Mouse (Mus musculus) neural tube, embryonic 11.5 days (tissue): ENCODE results near the gene Sh3d19. TPM values are rescaled to one million over a fixed set of nuclear protein-coding genes. Genes with fewer than 3 reads are reported as not detected.

Experiments
- ATAC-seq: fragments of 200-750 bp; cut with Nextera tagmentation; 2 replicates; pipeline ENCODE4 v1.8.0; 2017; ENCODE audit warnings: moderate number of reproducible peaks, mild to moderate bottlenecking, moderate TSS enrichment, moderate library complexity; ENCODE audit not compliant: insufficient read depth, low FRiP score, low TSS enrichment
- DNase-seq: peaks from one replicate; pipeline ENCODE4 v3.0.0-alpha.2; 2015; ENCODE audit warnings: low spot score
- H3K27ac ChIP-seq: fragments of 300-500 bp; sonication (generic); 2 replicates; pipeline ENCODE4 v1.5.1; 2014; ENCODE audit warnings: low read depth, mild to moderate bottlenecking, low read length
- H3K27me3 ChIP-seq: fragments of 300-500 bp; sonication (generic); 2 replicates; pipeline ENCODE4 v1.6.1; 2014; ENCODE audit warnings: mild to moderate bottlenecking, low read length, mixed read lengths; ENCODE audit not compliant: control insufficient read depth, insufficient read depth
- H3K36me3 ChIP-seq: fragments of 300-500 bp; sonication (generic); 2 replicates; pipeline ENCODE4 v1.6.1; 2014; ENCODE audit warnings: mild to moderate bottlenecking, low read length, moderate library complexity, mixed read lengths; ENCODE audit not compliant: control insufficient read depth, insufficient read depth
- H3K4me1 ChIP-seq: fragments of 300-500 bp; sonication (generic); 2 replicates; pipeline ENCODE4 v1.6.1; 2014; ENCODE audit warnings: low read length, mixed read lengths; ENCODE audit not compliant: control insufficient read depth, insufficient read depth
- H3K4me2 ChIP-seq: fragments of 300-500 bp; sonication (generic); 2 replicates; pipeline ENCODE4 v1.6.1; 2014; ENCODE audit warnings: low read depth, mild to moderate bottlenecking, moderate library complexity
- H3K4me3 ChIP-seq: fragments of 300-500 bp; sonication (generic); 2 replicates; pipeline ENCODE4 v1.5.1; 2014; ENCODE audit warnings: low read depth, low read length
- H3K9ac ChIP-seq: fragments of 300-500 bp; sonication (generic); 2 replicates; pipeline ENCODE4 v1.6.1; 2014; ENCODE audit warnings: mild to moderate bottlenecking, low read length
- H3K9me3 ChIP-seq: fragments of 300-500 bp; sonication (generic); 2 replicates; pipeline ENCODE4 v1.6.1; 2016; ENCODE audit warnings: low read length; ENCODE audit not compliant: control insufficient read depth
- WGBS: fragments of 180-500 bp; shearing (Covaris S2); extraction: QIAGEN DNeasy Blood & Tissue Kit; methylation state at CpG from one replicate; pipeline ENCODE4 v1.1.7; 2014; 5-methylcytosine and 5-hydroxymethylcytosine counted together
- polyA plus RNA-seq: library from polyadenylated mRNA; unstranded; fragments of >200 nt; fragmentation: Nextera tagmentation; extraction: Ambion mirVana; gene quantifications from 2 replicates; pipeline ENCODE4 v1.2.1, GENCODE M21; 2014

The Sh3d19 gene
- polyA plus RNA-seq, 1 experiment from 2014 or later: 11.8 TPM

DNA sequence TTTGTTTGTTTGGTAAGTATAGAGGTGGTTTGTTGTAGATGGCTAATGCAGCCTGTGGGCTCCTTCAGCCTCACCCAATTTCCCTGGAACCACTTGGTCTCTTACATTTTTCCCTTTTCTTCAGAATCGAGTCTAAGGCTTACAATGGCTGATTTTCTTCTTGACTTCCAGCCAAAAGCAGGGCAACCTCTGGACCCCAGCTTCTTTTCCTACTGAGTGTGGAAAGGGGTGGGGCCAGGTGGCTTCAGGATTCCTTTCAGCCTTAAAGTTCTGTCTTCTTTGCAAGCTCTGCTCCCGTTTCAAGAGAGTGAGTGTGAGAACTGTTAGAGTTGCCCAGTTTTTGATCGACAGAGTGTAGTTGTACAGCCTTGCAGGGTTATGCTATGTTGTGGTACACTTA lies 40.9 kb downstream of the Sh3d19 start:
- no peak overlapping the region for H3K4me2 ChIP-seq
- no peaks in the 10 kb centered on the region for H3K9me3 ChIP-seq
- no peaks in the 10 kb centered on the region for H3K4me1 ChIP-seq
- WGBS: 79% methylated on average over 3 of the region's 3 CpGs
- H3K9ac ChIP-seq: no peak overlapping the region
- no peak overlapping the region for H3K4me3 ChIP-seq
- ATAC-seq: no peak
- H3K27ac ChIP-seq: no peak overlapping the region
- no peaks in the 10 kb centered on the region for H3K36me3 ChIP-seq
- H3K27me3 ChIP-seq: no peaks in the 10 kb centered on the region
- no peak for DNase-seq

DNA sequence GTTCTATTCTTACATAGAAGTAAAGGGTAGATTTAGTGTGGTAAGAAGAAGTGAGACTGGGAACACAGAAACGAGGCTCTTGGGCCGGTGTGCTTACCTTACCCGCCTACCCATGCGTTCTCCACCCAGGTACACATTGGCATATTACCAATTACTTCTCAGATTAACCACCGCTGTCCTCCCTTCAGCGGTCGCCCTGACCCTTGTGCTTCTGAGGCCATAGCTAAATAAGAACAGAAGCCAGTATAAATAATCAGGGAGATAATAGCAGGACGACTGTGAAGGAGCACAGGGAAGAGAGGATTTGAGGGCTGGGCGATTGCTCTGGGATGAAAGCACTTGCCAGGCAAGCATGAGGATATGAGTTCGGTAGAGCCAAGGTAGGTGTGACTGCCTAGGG lies 42.9 kb downstream of the Sh3d19 start:
- Histone ChIP-seq H3K36me3 (no peaks in the 10 kb centered on the region), H3K9me3 (no peaks in the 10 kb centered on the region), H3K27me3 (no peaks in the 10 kb centered on the region), H3K4me2 (no peak overlapping the region), H3K27ac (no peak overlapping the region), H3K4me1 (no peaks in the 10 kb centered on the region), H3K4me3 (no peak overlapping the region), H3K9ac (no peak overlapping the region)
- 87% methylated on average over 10 of the region's 10 CpGs for WGBS
- DNase-seq (no peak), ATAC-seq (no peak)

DNA sequence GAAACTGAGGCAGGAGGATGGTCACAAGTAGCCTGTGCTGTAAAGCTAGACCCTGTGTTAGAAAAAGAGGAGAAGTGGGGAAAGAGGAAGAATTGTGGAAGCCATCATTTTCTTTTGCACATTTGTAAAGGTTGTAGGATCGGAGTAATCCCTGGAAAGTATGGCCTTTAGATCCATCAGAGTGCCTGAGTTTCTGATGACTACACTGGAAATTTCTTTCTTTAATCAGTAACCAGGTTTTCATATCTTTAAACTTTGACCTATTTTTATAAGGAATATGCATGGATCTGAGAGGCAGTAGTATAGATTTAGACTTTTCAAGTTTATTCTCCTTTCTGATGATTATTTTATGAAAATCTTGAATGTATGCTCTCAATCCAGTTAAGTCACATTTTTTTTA lies 46.1 kb downstream of the Sh3d19 start:
- ATAC-seq (no peak), DNase-seq (no peak)
- no peaks in the 10 kb centered on the region for H3K27me3 ChIP-seq
- H3K9ac ChIP-seq: no peak overlapping the region
- H3K4me1 ChIP-seq: no peaks in the 10 kb centered on the region
- H3K27ac ChIP-seq: no peak overlapping the region
- no peak overlapping the region for H3K4me3 ChIP-seq
- no peak overlapping the region for H3K4me2 ChIP-seq
- WGBS: 96% methylated on average over 1 of the region's 1 CpGs
- no peaks in the 10 kb centered on the region for H3K36me3 ChIP-seq
- H3K9me3 ChIP-seq: no peaks in the 10 kb centered on the region

DNA sequence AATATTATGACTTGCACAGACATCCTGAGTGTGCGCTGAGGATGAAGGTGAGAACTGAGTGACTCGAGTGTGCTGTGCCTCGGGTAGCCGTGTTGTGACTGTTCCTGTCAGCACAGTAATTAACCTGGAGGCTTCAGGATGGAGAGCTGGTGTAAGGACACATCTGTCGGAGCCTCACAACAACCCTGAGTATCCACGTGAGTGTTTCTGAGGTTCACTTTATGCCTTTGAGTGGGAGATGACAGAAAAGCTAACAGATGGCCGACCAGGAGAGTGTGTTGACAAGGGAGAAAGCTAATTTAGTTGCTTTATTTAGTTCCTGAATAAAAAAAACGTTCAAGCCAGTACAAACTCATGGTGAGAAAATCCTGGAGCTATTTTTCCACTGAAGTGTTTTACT lies 46.6 kb downstream of the Sh3d19 start:
- WGBS: 85% methylated on average over 8 of the region's 8 CpGs
- no peak for ATAC-seq

DNA sequence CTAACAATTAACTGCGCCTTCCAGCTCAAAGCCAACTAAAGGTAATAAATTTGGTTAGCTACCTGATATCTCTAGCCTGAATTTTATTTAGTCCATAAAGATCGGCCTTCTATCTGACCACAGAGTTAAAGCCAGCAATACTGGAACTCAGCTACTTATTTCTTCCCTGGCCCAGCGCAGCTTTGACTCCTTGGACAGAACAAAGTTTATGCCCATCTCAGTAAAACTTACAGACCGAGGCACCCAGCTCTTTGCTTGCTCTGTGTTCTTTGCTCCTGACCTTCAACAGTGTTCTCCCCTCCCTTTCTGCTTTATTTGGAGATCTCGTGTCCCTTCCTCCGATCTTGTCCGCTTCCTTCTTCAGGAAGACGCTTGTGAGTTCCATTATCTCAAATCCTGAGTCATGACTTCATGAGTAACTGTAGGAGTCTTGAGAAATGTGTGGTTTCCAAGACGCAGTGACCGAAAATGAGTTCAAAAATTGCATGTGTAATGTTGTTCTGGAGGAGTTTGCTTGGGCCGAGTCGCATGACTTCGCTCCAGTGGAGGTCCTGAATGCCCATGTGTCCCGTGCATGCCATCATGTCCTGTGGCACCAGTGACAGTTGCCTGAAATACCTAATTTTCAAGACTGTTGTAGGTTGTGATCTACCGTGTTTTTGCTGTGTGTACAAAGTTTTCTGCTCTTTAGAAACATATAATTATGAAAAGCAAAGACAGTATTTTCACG lies 50.2 kb downstream of the Sh3d19 start:
- no peak for ATAC-seq
- Histone ChIP-seq H3K36me3 (no peaks in the 10 kb centered on the region), H3K4me3 (no peak overlapping the region), H3K27me3 (no peaks in the 10 kb centered on the region), H3K27ac (no peak overlapping the region), H3K9me3 (no peaks in the 10 kb centered on the region), H3K9ac (no peak overlapping the region), H3K4me2 (no peak overlapping the region), H3K4me1 (no peaks in the 10 kb centered on the region)
- WGBS: 93% methylated on average over 16 of the region's 16 CpGs
- DNase-seq: no peak

More for the DNA sequence above, 46.6 kb downstream of the Sh3d19 start:
- Histone ChIP-seq H3K4me2 (no peak overlapping the region), H3K9ac (no peak overlapping the region), H3K9me3 (no peaks in the 10 kb centered on the region), H3K27me3 (no peaks in the 10 kb centered on the region), H3K27ac (no peak overlapping the region), H3K4me3 (no peak overlapping the region), H3K4me1 (no peaks in the 10 kb centered on the region), H3K36me3 (no peaks in the 10 kb centered on the region)
- no peak for DNase-seq

DNA sequence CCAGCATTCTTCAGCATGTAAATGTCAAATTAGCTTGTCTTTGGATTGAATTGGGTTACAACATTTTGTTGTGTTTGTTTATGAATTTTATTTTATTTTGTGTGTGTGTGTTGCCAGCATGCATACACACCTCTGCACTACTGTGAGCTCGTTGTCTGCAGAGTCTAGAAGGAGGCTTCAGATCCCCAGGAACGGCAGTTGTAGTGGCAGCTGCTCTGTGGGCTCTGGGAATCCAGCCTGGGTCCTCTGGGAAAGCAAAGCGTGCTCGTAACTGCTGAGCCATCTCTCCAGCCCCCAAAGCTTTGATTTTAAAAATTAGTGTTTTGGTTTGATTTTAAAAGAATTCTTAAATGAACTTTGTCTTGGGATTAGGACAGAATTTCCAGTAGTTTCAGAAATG lies 50.7 kb downstream of the Sh3d19 start:
- no peak overlapping the region for H3K27ac ChIP-seq
- WGBS: 83% methylated on average over 4 of the region's 4 CpGs
- DNase-seq (no peak), ATAC-seq (no peak)
- H3K9ac ChIP-seq: no peak overlapping the region
- no peaks in the 10 kb centered on the region for H3K27me3 ChIP-seq
- no peak overlapping the region for H3K4me3 ChIP-seq
- H3K36me3 ChIP-seq: no peaks in the 10 kb centered on the region
- no peaks in the 10 kb centered on the region for H3K9me3 ChIP-seq
- no peaks in the 10 kb centered on the region for H3K4me1 ChIP-seq
- H3K4me2 ChIP-seq: no peak overlapping the region

DNA sequence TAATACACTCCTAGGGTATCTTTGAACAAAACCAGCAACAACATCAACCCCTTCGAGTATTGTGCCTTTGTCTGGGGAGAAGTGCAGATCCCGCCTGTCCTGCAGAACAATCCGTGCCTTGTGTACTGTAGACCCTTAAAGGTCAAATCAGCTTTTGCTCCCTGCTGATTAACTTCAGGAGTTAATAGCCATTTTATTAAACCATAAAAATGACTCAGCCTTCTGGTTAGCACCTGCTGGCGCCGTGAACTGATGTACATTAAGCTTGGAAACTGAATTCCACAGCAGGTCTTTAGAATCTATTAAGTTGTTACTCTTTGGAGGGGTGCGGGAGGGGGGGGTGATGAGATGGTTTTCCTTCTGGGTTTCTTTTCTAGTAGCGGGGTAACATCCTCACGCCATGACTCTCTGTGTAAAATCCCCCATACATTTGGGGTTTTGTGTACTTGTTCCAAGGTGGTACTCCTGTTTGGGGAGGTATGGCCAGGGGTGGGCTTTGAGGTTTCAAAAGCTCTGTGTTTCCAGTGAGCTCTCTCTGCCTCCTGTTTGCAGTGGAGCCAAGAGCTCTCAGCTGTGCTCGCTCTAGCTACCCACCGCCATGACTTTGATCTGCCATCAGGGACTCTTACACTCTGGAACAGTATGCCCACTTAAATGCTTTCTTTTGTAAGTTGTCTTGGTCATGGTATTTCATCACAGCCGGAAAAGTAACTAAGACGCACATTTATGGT lies 53.3 kb downstream of the Sh3d19 start:
- WGBS: 78% methylated on average over 12 of the region's 12 CpGs
- ATAC-seq: no peak
- no peaks in the 10 kb centered on the region for H3K4me1 ChIP-seq
- no peak for DNase-seq
- H3K27me3 ChIP-seq: no peaks in the 10 kb centered on the region
- H3K9ac ChIP-seq: no peak overlapping the region
- no peaks in the 10 kb centered on the region for H3K9me3 ChIP-seq
- no peaks in the 10 kb centered on the region for H3K36me3 ChIP-seq
- H3K4me3 ChIP-seq: no peak overlapping the region
- H3K4me2 ChIP-seq: no peak overlapping the region
- H3K27ac ChIP-seq: no peak overlapping the region

DNA sequence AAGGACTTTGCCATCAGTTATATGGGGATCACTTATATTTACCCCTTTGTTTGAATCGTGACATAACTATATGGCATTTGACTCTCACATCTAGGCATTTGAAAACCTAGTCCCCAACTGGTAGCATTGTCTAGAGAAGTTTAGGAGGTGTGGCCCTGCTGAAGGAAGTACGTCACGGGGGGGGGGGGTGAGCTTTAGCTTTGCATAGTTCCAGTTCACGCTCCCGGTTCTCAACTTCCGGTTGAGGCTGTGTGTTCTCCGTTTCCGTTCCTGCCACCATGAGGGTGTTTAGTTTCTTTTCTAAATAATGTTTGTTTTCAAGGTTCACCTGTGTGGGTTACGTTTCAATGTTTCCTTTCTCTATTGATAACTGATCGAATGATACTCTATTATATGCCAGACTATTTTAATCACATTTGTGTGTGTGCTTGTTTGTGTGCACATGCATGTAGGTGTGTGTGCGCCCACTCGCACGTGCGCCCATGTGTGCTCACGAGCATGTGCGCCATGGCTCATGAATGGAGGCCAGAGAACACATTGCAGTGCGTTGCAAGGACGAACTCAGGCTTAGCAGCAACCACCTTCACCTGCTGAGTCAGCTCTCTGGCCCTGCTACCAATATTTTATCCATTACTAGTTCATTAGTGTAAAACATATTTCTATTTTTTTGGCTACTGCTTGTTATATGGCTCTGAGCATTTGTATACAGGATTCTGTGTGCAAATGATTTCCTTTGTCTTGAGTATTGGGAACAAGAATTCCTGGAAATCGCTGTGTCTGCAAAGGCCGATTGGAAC lies 54.6 kb downstream of the Sh3d19 start:
- Histone ChIP-seq H3K4me3 (no peak overlapping the region), H3K4me1 (no peaks in the 10 kb centered on the region), H3K27ac (no peak overlapping the region), H3K9ac (no peak overlapping the region), H3K27me3 (no peaks in the 10 kb centered on the region), H3K9me3 (no peaks in the 10 kb centered on the region), H3K4me2 (no peak overlapping the region), H3K36me3 (no peaks in the 10 kb centered on the region)
- DNase-seq (no peak), ATAC-seq (no peak)
- 94% methylated on average over 20 of the region's 20 CpGs for WGBS
